Mouse (Mus musculus) urinary bladder, postnatal 10 days (tissue): ENCODE results near the gene Raf1.
A peak's percentile ranks its signal among the peaks of the same experiment; 100 is the strongest.

Experiments
- DNase-seq: peaks from one replicate; pipeline ENCODE4 v3.0.0; 2022; ENCODE audit warnings: low spot score

Gene Raf1

DNA sequence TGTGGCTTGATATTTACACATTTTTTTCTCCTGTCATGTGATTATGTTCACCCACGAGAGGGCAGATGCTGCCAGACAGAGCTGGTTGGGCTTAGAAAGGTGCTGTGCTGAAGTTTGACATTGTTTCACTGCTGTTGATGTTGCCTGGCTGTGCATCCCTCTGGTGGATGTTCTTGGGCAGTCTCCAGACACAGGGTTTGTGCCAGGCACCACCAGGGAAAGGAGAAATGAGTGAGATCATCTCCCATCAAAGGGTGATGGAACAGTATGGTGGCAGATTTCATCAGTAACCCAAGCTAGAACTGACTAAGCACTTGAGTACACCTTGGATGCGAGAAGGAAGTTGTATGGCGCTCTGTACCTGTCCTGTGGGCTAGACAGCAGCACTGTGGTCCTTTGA, 60.5 kb downstream of the Raf1 start:
- DNase-seq: no peak

DNA sequence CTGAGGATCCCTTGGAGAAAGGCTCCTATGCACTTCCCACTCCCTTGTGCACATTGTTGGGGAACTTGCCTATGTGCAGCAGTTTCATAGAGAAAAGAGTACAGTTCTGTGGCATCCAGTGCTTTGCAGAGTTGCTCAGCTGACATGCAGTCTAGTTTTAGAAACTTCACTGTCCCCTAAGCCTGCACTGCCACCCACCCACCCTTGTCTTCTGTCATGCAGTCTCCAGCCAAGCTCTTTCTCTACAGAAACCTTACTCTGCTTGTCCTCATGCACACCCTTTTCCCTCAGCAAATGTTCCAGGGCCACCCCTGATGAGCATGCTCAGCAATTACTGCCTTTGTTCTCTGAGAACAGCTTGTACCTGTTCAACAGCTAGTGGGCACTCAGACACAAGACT, 62.6 kb downstream of the Raf1 start:
- DNase-seq: no peak

DNA sequence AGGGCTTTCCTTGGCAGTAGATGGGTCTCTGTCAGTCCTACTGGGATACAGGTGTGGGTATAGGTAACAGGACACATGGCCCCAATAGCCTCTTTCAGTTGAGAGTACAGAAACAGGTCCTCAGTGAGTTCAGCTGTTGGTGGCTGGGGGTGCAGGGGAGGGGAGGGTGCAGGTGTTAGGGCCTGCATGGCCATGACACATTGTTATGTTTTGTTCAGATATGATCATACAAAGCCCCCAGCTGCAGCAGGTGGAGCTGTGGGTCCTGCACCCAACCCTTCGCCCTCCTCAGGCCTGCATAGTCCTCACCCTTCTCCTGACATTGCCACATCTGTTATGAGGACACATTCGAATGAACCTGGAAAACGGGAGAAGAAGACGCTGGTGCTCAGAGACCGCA, 66.1 kb downstream of the Raf1 start:
- DNase-seq: no peak

DNA sequence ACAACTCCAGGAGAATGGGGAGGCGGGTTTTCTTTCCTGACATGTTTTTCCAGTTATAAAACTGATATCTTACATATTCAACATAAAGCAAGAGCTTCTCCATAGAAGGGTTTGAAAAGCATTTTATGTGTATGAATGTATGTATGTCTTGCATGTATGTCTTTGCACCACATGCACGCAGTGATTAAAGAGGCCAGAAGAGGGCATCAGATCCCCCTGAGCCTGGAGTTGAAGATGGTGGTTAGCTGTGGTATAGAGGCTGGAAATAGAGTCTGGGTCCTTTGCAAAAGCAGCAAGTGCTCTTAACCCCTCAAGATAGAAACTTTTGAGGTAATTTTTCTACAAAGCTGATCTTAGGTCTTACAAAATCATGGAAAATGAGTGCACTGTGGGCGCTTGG, 67.3 kb downstream of the Raf1 start:
- DNase-seq: no peak

DNA sequence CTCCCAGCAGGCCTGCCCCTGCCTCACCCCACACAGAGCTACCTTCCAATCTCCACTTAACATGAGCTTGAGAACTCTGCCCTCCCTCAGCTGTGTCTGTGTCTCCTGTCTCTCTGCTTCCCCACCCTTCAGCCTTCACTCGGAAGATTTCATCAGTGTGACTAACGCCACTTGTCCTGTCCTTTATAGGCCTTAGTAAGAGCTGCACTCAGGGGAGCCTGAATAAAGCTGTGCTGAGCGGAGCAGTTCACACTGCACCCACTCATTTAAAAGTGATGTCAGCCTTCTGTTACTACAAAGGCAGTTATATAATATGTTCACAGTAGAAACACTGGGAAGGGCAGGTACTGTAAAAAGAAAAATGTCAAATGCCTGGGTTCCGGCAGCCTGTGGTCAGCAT, 69.0 kb downstream of the Raf1 start:
- no peak for DNase-seq

DNA sequence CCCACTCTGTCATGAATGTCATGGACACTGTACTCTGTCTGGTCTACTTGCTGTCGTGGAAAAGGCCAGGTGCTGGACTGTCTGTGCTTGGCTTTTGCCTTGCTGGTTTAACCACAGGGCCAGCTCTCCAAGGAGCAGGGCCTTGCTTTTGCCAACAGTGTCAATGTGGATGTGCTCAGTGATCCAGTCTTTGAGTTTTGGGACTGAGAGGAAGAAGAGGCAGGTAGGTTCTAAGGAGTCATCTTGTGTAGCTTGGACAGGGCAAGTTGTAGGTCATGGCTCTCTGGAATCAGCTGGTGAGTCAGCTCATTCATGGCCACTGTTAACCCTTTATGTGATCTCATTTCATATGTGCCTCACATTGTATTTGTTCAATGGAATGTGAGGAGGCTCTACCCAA, 70.0 kb downstream of the Raf1 start:
- DNase-seq: no peak

DNA sequence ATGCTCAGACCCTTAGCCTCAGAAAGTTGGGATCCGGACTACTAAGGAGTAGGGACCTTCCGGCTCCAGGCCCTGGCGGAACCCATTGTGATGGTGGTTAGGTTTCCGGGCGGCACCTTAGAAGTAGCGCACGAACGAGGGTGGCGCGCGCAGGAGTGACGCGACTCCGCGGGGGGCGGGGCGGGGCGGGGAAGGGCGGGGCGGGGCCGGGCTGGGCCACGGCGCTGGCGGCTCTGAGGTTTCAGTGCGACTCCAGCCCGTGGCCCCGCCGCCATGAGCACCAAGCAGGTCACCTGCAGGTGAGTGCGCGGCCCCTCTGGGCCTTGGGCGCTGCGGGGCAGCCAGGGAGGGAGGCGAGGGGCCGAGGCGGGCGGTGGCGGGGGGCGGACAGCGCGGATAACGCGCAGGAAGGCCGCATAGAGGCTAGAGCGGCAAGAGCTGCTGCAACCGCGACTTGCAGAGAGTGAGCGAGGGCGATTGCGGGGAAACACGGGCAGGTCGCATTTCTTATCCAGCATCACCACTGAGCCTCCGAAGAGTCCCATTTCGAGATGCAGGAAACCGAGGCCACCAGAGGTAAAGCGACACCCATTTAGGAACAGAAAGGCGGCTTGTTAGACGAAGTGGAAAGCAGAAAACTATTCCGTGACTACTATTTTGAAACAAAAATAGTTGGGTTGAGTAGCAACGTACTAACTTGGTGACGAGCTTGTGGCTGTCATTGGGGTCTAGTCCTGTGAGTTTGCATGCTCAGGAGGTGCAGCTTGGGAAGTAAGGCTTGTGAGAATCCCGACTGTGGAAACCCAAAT, 74.5 kb downstream of the Raf1 start, which contains the start of gene Mkrn2:
TSS of gene Mkrn2 (plus strand) at position 188 of the 809 bp plus-strand sequence.
- DNase-seq: peak; percentile 42

DNA sequence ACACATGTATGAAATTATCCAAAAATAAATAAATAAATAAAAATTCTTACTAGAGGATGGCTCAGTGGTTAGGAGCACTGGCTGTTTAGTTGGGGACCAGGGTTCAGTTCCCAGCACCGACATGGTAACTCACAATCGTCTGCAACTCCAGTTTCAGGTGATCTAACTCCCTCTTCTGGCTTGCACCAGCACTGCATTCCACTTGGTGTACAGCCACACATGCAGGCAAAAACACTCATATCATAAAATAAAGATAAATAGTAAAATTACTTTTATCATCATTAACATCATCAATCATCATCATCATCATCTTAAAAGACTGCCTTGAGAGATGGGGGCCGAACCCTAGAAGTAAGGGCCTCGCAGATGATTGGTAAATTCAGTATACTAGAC, 75.1 kb downstream of the Raf1 start:
- DNase-seq: no peak

DNA sequence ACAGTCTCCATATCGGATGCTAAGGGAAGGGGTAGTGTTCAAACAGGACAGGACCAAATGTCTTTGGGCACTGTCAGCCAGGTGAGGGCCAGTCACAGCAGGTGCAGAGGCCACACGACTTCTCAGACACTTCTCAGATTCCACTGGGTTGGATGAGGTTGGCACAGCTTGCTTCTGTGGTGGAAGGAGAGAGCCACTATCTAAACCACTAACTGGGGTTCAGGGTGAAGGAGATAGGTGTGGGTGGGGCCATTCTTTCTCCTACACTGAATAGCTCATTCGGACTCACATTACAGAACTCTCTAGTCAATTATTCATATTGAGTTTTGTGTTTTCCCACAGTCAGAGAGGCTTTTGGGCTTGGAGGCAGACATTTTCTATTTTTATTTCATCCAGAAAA, 80.8 kb downstream of the Raf1 start:
- no peak for DNase-seq

DNA sequence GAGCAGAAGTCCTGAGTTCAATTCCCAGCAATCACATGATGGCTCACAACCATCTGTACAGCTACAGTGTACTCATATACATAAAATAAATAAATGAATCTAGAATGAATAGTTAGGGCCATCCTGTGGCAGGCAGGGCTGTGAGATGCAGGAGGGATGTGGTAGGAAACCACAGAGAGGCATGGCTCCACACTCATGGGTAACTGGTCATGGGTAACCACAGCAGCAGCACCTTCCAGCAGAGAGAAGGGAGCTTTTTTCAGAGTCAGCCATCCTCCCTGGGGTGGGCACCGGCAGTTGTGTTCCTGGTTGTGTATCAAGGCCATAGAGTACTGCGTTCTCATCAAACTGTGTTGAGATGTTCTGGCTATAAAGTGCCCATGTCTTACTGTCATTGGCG, 82.0 kb downstream of the Raf1 start:
- DNase-seq: no peak

DNA sequence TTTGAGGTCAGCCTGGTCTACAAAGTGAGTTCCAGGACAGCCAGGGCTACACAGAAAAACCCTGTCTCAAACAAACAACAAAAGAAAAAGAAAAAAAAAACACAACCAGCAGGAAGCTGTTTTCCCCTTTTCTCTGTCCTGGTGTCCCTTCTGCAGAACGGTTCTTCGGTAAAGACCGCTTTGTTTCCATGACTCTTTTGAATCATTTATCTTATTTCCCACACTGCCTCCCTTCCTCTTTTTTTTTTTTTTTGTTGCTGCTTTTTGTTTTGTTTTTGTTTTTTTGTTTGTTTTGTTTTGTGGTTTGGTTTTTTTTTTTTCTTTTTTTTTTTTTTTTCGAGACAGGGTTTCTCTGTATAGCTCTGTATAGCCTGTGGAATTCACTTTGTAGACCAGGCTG, 83.2 kb downstream of the Raf1 start:
- no peak for DNase-seq

DNA sequence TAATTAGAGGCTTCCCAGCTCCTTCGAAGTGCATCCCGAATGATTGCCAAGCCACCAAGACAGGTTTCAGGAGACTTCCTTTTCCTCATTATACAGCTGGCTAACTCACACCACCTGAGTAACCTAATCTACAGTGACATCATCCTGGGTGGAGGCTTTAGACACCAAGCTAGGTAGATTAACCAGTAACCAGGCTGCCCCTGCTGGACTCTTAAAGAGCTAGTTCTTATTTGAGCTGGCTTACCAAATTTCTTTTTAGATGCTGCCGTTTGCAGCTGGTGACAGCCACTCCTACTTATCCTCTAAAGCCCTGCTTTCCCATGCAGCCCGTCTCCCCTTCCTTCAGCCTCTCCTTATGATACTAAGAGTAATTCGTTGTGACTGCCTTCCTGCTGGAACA, 84.0 kb downstream of the Raf1 start, which contains the start of gene Mkrn2os:
TSS of gene Mkrn2os (minus strand) at position 119 of the 400 bp plus-strand sequence.
- no peak for DNase-seq

DNA sequence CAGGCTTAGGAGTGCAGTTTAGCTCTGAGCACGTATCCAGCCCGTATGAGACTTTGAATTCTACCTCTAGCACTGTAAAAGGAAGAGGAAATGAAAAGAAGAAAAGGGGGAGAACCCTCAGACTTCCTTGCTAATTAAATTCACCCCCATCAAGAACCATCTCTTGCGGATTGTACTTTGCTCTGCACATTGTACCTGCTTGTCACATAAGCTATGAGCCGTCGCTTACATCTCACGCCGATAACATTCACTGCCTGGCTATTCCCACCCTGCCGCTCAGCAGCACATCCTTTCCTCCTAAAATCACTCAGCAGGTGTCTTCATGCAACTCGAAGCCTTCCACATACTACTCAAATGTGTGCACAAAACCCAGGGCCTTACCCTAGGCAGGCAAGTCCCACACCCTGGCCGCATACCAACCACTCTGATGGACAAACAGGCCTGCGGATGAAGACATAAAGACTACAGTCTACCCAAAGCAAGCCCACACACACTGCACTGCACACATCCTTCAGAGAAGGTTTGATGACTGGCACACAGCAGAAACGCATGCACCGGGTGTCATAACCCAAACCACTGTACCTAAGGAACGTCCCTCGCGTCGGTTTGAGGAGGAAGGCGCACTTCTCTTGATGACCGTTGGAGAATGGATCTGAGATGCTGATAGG, 84.6 kb downstream of the Raf1 start:
- DNase-seq: no peak

DNA sequence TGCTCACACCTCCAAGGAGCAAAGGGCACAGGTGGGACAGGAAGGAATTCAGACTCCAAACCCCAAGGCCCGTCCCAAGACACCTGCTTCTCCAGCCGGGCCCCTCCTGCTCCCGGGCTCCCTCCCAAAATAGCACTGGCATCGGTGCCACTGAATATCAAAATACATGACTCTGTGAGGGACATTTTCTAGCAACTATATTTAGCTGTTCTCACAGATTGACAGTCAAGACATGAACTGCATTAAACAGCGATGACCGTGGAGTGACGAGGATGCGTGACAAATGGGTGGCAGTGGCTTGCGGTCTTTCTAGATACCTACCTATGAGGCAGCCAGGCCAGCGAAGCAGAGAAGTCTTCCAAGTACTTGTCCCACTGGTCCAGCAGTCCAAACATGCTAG, 90.1 kb downstream of the Raf1 start:
- no peak for DNase-seq

DNA sequence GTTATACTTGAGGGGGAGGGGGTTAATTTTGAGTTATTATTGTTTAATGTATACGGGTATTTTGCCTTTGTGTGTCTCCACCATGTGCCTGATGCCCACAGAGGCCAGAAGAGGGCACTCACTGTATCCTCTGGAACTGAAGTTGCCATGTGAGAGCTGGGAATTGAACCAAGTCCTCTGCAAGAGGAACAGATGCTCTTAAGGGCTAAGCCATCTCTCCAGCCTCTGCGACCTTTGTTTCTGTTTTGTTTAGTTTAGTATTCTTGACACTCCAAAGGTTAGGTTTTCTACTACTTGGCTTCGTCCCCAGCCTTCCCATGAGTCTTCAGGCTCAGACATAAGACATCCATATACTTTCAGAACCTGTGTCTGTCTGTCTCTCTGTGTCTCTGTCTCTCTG, 92.3 kb downstream of the Raf1 start:
- DNase-seq: no peak

DNA sequence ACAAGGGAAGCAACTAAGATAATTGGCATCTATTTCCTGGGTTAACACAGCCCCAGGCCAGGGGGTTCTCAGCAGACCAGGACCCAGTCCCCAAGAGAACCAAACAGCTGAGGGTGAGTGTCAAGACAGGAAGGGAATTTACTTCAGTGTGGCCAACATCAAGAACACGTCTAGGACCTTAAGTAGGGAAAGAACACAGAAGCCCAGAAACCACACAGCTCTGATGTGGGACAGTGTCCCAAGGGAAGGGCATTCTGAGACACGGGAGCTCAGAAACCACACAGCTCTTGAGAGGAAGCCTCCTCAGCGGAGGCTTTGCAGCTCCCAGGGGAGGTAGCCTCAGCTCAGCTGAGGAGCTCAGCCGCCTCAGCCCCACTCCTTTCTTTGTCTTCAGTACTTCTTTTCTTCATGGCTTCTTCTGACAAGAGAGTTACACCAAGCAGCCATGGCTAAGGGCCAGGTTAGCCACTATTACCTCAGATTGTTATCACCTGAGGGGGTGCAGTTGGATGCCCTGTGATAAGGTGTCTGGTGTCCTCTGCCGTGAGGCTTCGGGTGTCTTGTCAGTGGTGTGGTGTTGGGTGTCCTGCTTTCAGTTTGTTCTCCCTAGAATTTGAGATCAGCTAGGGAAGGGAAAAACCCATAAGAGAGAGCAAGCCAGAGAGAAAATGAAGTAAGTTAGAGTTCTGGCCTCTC, 92.9 kb downstream of the Raf1 start:
- no peak for DNase-seq

DNA sequence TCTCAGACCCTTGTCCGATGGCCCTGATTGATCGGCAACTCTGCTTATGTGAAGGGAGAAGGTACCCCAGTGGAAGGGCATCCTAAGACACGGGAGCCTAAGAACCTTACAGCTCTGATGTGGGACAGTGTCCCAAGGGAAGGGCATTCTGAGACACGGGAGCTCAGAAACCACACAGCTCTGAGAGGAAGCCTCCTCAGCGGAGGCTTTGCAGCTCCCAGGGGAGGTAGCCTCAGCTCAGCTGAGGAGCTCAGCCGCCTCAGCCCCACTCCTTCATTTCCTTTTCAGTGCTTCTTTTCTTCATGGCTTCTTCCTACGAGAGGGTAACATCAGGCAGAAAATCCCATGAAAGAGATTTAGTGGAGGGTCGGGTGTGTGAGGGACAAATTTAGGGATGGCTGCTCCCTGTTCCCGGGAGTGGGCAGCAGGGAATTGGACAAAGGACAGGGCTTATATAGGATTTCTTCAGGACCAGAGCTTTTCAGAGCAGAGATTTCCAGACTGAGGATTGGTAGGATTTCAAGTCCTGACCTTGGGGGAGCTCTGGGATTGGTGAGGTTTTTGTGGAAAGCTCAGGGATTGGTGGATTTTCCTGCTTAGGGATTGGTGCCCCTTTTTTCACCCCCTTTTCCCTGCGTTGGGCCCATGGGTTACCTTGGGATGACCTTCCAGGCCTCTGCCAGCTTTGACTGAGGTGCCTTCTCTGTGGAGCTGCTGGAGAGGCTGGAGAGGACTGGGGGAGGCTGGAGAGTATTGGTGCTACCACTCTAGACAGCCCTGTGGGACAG, 93.9 kb downstream of the Raf1 start:
- DNase-seq: no peak

DNA sequence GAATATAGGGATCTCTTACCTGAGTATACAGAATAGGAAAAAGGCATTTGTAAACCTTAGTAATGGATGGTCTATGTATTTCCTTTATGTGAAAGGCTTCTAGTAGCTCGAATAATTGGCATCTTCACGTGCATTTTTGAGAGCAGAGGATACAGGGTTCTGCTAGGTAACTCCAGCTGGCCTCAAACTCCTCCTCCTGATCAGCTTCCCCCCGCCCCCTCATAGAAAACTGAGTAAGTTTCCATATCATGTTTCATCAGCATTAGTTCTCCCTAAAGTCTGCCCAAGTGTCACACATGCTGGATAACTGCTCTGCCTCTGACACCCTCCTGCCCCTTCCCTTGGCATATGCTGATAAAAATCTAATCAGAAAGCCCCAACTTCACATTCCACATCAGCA, 95.6 kb downstream of the Raf1 start:
- DNase-seq: no peak

DNA sequence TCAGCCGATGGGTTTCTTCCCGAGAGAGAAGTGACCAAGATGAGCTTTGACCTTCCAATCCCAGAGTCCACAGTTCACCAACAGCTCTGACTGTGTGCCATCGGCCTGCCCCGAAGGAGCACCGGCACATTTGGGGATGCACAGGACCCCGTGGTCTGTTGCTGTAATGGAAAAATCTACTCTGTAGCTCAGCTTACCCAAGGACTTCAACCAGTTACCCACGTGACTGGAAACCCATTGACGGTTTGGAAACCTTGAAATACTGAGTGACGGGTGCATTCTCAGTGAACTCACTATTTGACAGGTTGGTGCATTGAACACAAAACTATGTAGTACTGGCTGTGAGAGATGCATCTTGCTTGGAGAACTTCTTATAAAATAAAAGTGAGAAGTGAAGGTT, 98.5 kb downstream of the Raf1 start:
- DNase-seq: no peak

DNA sequence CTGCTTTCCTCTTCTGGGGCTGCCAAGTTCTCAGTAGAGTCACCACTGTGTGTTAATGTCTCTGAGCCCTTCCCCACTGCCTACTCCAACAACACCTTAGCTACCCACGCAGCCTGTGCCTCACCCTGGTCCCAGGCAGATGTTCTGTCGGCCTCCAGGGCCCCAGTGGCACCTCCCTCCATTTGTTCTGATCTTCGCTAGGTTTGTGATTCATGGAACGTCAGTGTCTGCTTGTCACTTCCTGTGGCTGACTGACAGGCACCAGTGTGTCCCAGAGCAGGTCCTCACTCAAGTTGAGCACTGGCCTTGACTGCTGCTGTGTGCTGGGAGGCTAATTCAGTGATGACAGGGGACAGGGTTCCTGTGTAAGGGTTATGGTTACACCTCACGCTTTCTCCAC, 99.0 kb downstream of the Raf1 start:
- DNase-seq: no peak

DNA sequence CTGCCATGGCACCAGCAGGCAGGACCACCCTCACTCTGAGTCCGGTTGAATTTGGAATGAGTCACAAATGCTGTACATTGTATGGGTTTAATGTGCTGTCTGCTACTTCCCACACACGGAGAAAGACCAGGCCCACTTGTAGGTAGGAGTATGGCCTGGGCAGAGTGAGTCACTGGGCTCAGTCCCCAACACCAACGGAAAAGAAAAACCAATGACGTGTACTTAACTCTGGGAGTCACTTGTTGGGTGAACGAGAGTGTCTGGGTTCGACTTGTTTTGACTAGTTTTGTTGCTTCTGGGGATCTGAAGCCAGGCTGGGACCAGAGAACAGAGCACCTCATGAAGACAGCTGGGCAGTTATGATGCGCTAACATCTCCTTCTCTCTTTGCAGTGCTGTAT, 102.3 kb downstream of the Raf1 start:
- no peak for DNase-seq
